Mouse (Mus musculus) liver, embryonic 16.5 days (tissue): ENCODE measurements at regions not wholly inside any gene's neighbourhood (a gene's known extent, or its start where the extent isn't known, plus 50 kb on each side); places are given as distances from the start of the nearest gene placed in this dataset.
"Not testable (repeated sequence)": the region's sequence is repeated elsewhere in the genome, so short reads cannot be mapped to it uniquely, and the experiment has no call there.

ENCODE experiments used
- ATAC-seq: fragments of 200-750 bp; cut with Nextera tagmentation; 2 replicates; pipeline ENCODE4 v1.8.0; 2017; ENCODE audit warnings: low read depth, mild to moderate bottlenecking, moderate number of reproducible peaks, moderate library complexity
- H3K27ac ChIP-seq: fragments of 300-500 bp; sonication (generic); 2 replicates; pipeline ENCODE4 v1.5.1; 2014; ENCODE audit warnings: mild to moderate bottlenecking, low read length
- H3K27me3 ChIP-seq: fragments of 300-500 bp; sonication (generic); 2 replicates; pipeline ENCODE4 v1.6.1; 2014; ENCODE audit warnings: low read depth, low read length, mixed read lengths; ENCODE audit not compliant: control insufficient read depth, insufficient read depth
- H3K36me3 ChIP-seq: fragments of 300-500 bp; sonication (generic); 2 replicates; pipeline ENCODE4 v1.6.1; 2014; ENCODE audit warnings: mild to moderate bottlenecking; ENCODE audit not compliant: control insufficient read depth, insufficient read depth
- H3K4me1 ChIP-seq: fragments of 300-500 bp; sonication (generic); 2 replicates; pipeline ENCODE4 v1.6.1; 2014; ENCODE audit warnings: low read depth, low read length, mixed read lengths; ENCODE audit not compliant: control insufficient read depth
- H3K4me2 ChIP-seq: fragments of 300-500 bp; sonication (generic); 2 replicates; pipeline ENCODE4 v1.6.1; 2014; ENCODE audit warnings: low read depth, low read length, mixed read lengths
- H3K4me3 ChIP-seq: fragments of 300-500 bp; sonication (generic); 2 replicates; pipeline ENCODE4 v1.5.1; 2014; ENCODE audit warnings: low read depth, mild to moderate bottlenecking, low read length
- H3K9ac ChIP-seq: fragments of 300-500 bp; sonication (generic); 2 replicates; pipeline ENCODE4 v1.6.1; 2014; ENCODE audit warnings: low read depth, low read length
- H3K9me3 ChIP-seq: fragments of 300-500 bp; sonication (generic); replicated peaks from 2 replicates; pipeline ENCODE4 v1.6.1; 2016; ENCODE audit warnings: low read length; ENCODE audit not compliant: control insufficient read depth
- WGBS: fragments of 180-500 bp; shearing (Covaris S2); extraction: QIAGEN DNeasy Blood & Tissue Kit; methylation state at CpG from one replicate; pipeline ENCODE4 v1.1.7; 2014; ENCODE audit not compliant: insufficient replicate concordance; 5-methylcytosine and 5-hydroxymethylcytosine counted together

GRCm38 (mm10) chr14:120791828-120792554, 119.0 kb upstream of the Ipo5 start:
- Histone ChIP-seq H3K27ac (no peak overlapping the region), H3K9ac (no peak overlapping the region), H3K4me3 (no peak overlapping the region), H3K36me3 (no peaks in the 10 kb centered on the region), H3K4me2 (no peak overlapping the region), H3K4me1 (no peaks in the 10 kb centered on the region), H3K27me3 (no peaks in the 10 kb centered on the region), H3K9me3 (no peaks in the 10 kb centered on the region)
- ATAC-seq = no peak
- 48% methylated on average over 4 of the region's 4 CpGs for WGBS

- no peak overlapping the region for H3K4me3 ChIP-seq
- H3K36me3 ChIP-seq = no peaks in the 10 kb centered on the region
- no peaks in the 10 kb centered on the region for H3K27me3 ChIP-seq
- ATAC-seq = no peak
- H3K4me1 ChIP-seq = no peaks in the 10 kb centered on the region
- no peak overlapping the region for H3K9ac ChIP-seq
- no peak overlapping the region for H3K4me2 ChIP-seq
- 59% methylated on average over 7 of the region's 7 CpGs for WGBS
- H3K27ac ChIP-seq = no peak overlapping the region
- no peaks in the 10 kb centered on the region for H3K9me3 ChIP-seq
Observed at GRCm38 (mm10) chr14:120797916-120798490, 113.0 kb upstream of the Ipo5 start.

GRCm38 (mm10) chr14:120803191-120803590, 107.8 kb upstream of the Ipo5 start:
- Histone ChIP-seq H3K4me3 (no peak overlapping the region), H3K9me3 (no peaks in the 10 kb centered on the region), H3K27me3 (no peaks in the 10 kb centered on the region), H3K9ac (no peak overlapping the region), H3K27ac (no peak overlapping the region), H3K36me3 (no peaks in the 10 kb centered on the region), H3K4me1 (no peaks in the 10 kb centered on the region), H3K4me2 (no peak overlapping the region)
- 59% methylated on average over 6 of the region's 6 CpGs for WGBS
- no peak for ATAC-seq

DNA sequence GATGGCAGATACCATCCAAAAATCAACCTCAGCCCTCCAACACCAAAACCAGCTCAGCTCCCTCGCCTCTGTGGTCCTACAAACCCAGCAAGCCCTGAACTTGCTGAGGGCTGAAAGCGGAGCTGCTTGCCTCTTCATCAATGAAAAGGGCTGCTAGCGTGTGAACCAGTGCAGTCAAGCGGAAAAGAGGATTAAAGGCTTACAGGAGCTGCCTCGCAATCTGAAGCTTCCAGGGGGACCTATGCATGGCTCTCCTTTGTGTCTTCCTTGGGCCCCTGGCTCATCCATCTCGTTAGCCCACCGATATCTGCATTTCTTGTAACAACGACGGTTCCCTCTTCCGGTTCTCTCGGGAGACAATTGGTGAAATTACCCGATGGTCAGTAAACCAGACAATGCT, 107.3 kb upstream of the Ipo5 start:
- Histone ChIP-seq H3K9me3 (no peaks in the 10 kb centered on the region), H3K36me3 (no peaks in the 10 kb centered on the region), H3K4me3 (no peak overlapping the region), H3K4me1 (no peaks in the 10 kb centered on the region), H3K27me3 (no peaks in the 10 kb centered on the region), H3K4me2 (no peak overlapping the region), H3K9ac (no peak overlapping the region), H3K27ac (no peak overlapping the region)
- 14% methylated on average over 12 of the region's 12 CpGs for WGBS
- ATAC-seq = no peak

- Histone ChIP-seq H3K36me3 (no peaks in the 10 kb centered on the region), H3K9me3 (no peaks in the 10 kb centered on the region), H3K4me2 (no peak overlapping the region), H3K4me1 (no peaks in the 10 kb centered on the region), H3K27ac (no peak overlapping the region), H3K9ac (no peak overlapping the region), H3K4me3 (no peak overlapping the region), H3K27me3 (no peaks in the 10 kb centered on the region)
- ATAC-seq = no peak
- WGBS = 21% methylated on average over 7 of the region's 7 CpGs
Observed at GRCm38 (mm10) chr14:120804183-120804848, 106.7 kb upstream of the Ipo5 start.

DNA sequence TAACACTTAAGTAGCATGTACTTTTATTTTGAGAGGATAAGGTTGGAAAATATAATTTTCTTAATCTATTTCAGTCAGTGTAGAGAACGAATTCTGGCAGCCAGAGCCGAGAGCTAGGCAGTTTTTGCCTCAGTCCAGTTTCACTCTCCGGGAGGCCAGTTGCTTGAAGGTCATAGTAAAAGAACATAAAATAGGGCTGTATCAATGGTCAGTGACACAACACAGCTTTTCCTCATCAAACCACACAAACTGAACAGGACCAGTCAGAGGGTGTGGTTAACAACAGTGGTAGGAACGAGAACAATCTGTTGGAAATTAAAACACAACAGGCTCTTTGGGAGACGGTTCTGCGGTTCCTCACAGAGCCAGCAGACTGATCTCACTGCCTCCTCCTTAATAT, 105.9 kb upstream of the Ipo5 start:
- no peak for ATAC-seq
- no peak overlapping the region for H3K27ac ChIP-seq

DNA sequence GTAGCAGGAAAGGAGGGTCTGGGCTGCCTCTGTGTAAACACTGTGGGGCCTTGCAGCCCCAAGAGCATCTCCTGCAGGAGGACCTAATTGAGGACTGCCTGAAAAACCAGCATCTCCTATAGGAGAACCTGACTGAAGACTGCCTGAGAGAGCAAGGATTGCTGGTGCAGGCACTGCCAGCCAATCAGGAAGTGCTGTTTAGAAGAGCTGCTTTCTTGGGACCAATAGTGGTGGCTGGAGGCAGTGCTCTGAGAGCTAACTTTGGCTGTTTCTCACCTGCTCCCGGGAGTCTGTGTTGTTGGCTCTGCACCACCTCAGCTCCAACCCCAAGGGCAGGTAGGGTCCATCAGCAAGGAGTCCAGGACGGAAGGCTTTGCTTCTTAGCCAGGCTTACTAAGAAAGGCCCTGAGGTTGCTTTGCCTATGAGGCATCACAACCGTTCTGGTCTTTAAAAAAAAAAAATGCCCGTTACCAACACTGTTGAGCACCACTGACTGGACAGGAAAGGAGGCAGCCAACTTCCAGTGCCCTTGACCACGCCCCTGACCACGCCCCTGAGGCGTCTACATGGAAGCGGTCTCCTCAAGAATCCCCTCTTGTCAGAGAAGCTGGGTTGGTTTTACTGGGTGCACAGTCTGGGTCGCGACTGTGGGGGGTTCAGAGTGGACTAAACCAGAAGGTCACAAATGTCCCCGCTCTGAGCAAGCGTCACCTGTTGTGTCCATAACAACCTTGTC, 105.0 kb upstream of the Ipo5 start:
- ATAC-seq, H3K27ac ChIP-seq, H3K27me3 ChIP-seq, H3K9ac ChIP-seq, H3K9me3 ChIP-seq, H3K4me3 ChIP-seq, H3K36me3 ChIP-seq, H3K4me1 ChIP-seq, H3K4me2 ChIP-seq: not testable (repeated sequence)
- WGBS = 37% methylated on average over 12 of the region's 12 CpGs

More for the DNA sequence above, 105.9 kb upstream of the Ipo5 start:
- no peaks in the 10 kb centered on the region for H3K27me3 ChIP-seq
- no peaks in the 10 kb centered on the region for H3K4me1 ChIP-seq
- no peak overlapping the region for H3K4me2 ChIP-seq
- WGBS = 55% methylated on average over 6 of the region's 6 CpGs
- H3K4me3 ChIP-seq = no peak overlapping the region
- H3K9me3 ChIP-seq = no peaks in the 10 kb centered on the region
- no peaks in the 10 kb centered on the region for H3K36me3 ChIP-seq
- no peak overlapping the region for H3K9ac ChIP-seq

DNA sequence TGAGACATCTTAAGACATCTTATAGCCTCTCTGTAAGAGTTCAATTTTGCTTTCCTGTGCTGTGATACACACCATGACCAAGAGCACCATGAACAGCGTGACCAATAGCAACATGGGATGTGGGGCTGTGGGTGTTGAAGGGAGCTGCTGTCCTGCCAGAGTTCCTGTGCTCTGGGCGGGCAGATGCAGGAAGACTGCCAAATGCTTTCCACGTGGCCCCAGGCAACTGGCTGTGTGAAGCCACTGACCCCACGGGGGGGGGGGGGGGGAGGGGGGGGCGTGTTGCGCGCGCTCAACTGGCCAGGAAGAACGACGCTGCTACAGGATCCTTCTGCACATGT, 104.5 kb upstream of the Ipo5 start:
- H3K9ac ChIP-seq = no peak overlapping the region
- H3K9me3 ChIP-seq = no peaks in the 10 kb centered on the region
- no peak overlapping the region for H3K4me2 ChIP-seq
- H3K4me1 ChIP-seq = no peaks in the 10 kb centered on the region
- WGBS = 38% methylated on average over 4 of the region's 10 CpGs
- no peaks in the 10 kb centered on the region for H3K36me3 ChIP-seq
- H3K27me3 ChIP-seq = no peaks in the 10 kb centered on the region
- no peak overlapping the region for H3K4me3 ChIP-seq
- no peak for ATAC-seq
- H3K27ac ChIP-seq = no peak overlapping the region

DNA sequence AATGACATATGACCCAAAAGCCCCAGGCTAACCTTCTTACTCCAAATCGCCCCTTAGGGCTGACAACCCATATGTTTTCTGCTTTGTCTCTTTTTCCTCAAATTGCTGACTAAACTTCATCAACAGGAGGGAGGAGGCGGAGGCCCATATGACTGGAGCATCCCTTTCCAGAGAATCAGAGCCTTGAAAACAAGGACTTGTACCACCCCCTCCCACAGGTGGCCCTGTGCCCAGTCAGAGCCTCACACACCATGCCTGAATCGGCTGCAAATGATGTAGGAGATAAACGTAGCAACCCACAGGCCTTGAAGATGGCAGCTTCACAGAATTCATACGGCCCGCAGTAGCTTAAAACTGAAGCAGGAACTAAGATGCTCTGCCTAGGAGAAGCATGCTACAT, 101.7 kb upstream of the Ipo5 start:
- no peak overlapping the region for H3K27ac ChIP-seq
- WGBS = 71% methylated on average over 6 of the region's 6 CpGs
- H3K4me3 ChIP-seq = no peak overlapping the region
- H3K4me1 ChIP-seq = no peaks in the 10 kb centered on the region
- H3K36me3 ChIP-seq = no peaks in the 10 kb centered on the region
- H3K27me3 ChIP-seq = no peaks in the 10 kb centered on the region
- ATAC-seq = no peak
- no peaks in the 10 kb centered on the region for H3K9me3 ChIP-seq
- H3K9ac ChIP-seq = no peak overlapping the region
- no peak overlapping the region for H3K4me2 ChIP-seq
